In genomic region chrX:103812690-103813089, GRCm38 (mm10) we compare ENCODE assay signal across 14 mouse cellular contexts. TPM values are rescaled to one million over a fixed set of nuclear protein-coding genes. Genes with fewer than 3 reads are reported as not detected.
"Had no signal": no experiment of that assay in that cellular context is flagged by ENCODE, and none has a peak within 500 bp of the region (broad histone marks: within the 10 kb centered on the region; RNA-seq: fewer than 3 reads in every experiment).

No protein-coding gene starts in this region.

- H3K4me3 ChIP-seq: liver, embryonic 13.5 days; megakaryocyte, embryonic 14.5 days; midbrain, embryonic 15.5 days; neural tube, embryonic 12.5 days had no signal

- ATAC-seq: liver, postnatal 0 days; midbrain, embryonic 15.5 days had no signal

- H3K4me1 ChIP-seq: liver, embryonic 13.5 days; megakaryocyte, embryonic 14.5 days; midbrain, embryonic 15.5 days; neural tube, embryonic 12.5 days had no signal

- H3K9ac ChIP-seq: liver, embryonic 13.5 days; liver, postnatal 0 days; midbrain, embryonic 15.5 days; neural tube, embryonic 12.5 days had no signal

- H3K4me2 ChIP-seq: liver, embryonic 13.5 days; midbrain, embryonic 11.5 days; midbrain, embryonic 15.5 days; neural tube, embryonic 12.5 days had no signal

- H3K9me3 ChIP-seq: liver, embryonic 13.5 days; megakaryocyte, embryonic 14.5 days; midbrain, embryonic 15.5 days; neural tube, embryonic 12.5 days had no signal

- H3K36me3 ChIP-seq: liver, embryonic 13.5 days; midbrain, embryonic 15.5 days; neural tube, embryonic 12.5 days had no signal

- H3K27ac ChIP-seq: liver, embryonic 13.5 days; macrophage; midbrain, embryonic 15.5 days; neural tube, embryonic 12.5 days; stomach, postnatal 0 days had no signal

- DNase-seq: kidney, adult 8-10 months; kidney, postnatal 14 days; left cerebral cortex, postnatal 4 days; liver; liver, embryonic 13.5 days; liver, postnatal 0 days; thymus, postnatal 4 days had no signal

RNA-seq across cellular contexts. Expression of gene Slc16a2, which starts 9.1 kb away (rescaled TPM):
- total RNA-seq: neutrophil, adult 5-6 weeks had no signal
- polyA plus RNA-seq: macrophage had no signal
